Mouse (Mus musculus) kidney, embryonic 14.5 days (tissue): Measurements from ENCODE around the gene Zfp109. TPM values are rescaled to one million over a fixed set of nuclear protein-coding genes. Genes with fewer than 3 reads are reported as not detected.

ENCODE experiments used
- ATAC-seq: fragments of 200-750 bp; cut with Nextera tagmentation; 2 replicates; pipeline ENCODE4 v1.8.0; 2017; ENCODE audit warnings: moderate number of reproducible peaks, mild to moderate bottlenecking, moderate TSS enrichment, moderate library complexity; ENCODE audit not compliant: low FRiP score, low TSS enrichment
- H3K27ac ChIP-seq: fragments of 300-500 bp; sonication (generic); 2 replicates; pipeline ENCODE4 v1.5.1; 2014; ENCODE audit warnings: low read depth, mild to moderate bottlenecking, low read length, moderate library complexity, mixed read lengths
- H3K27me3 ChIP-seq: fragments of 300-500 bp; sonication (generic); 2 replicates; pipeline ENCODE4 v1.6.1; 2014; ENCODE audit warnings: mild to moderate bottlenecking, low read length; ENCODE audit not compliant: control insufficient read depth, insufficient read depth
- H3K36me3 ChIP-seq: fragments of 300-500 bp; sonication (generic); 2 replicates; pipeline ENCODE4 v1.6.1; 2014; ENCODE audit warnings: low read length, mixed read lengths; ENCODE audit not compliant: control insufficient read depth, insufficient read depth
- H3K4me1 ChIP-seq: fragments of 300-500 bp; sonication (generic); 2 replicates; pipeline ENCODE4 v1.6.1; 2014; ENCODE audit warnings: low read length, mixed read lengths; ENCODE audit not compliant: control insufficient read depth, insufficient read depth
- H3K4me2 ChIP-seq: fragments of 300-500 bp; sonication (generic); replicated peaks from 2 replicates; pipeline ENCODE4 v1.6.1; 2014; ENCODE audit warnings: low read depth, mild to moderate bottlenecking, low read length
- H3K4me3 ChIP-seq: fragments of 300-500 bp; sonication (generic); 2 replicates; pipeline ENCODE4 v1.5.1; 2014; ENCODE audit warnings: mild to moderate bottlenecking, low read length
- H3K9ac ChIP-seq: fragments of 300-500 bp; sonication (generic); 2 replicates; pipeline ENCODE4 v1.6.1; 2014; ENCODE audit warnings: low read depth, mild to moderate bottlenecking, low read length, moderate library complexity
- H3K9me3 ChIP-seq: fragments of 300-500 bp; sonication (generic); 2 replicates; pipeline ENCODE4 v1.6.1; 2016; ENCODE audit warnings: low read length; ENCODE audit not compliant: control insufficient read depth
- WGBS: fragments of 180-500 bp; shearing (Covaris S2); extraction: QIAGEN DNeasy Blood & Tissue Kit; methylation state at CpG from one replicate; pipeline ENCODE4 v1.1.7; 2014; 5-methylcytosine and 5-hydroxymethylcytosine counted together
- polyA plus RNA-seq: library from polyadenylated mRNA; unstranded; fragments of >200 nt; fragmentation: Nextera tagmentation; extraction: Ambion mirVana; gene quantifications from 2 replicates; pipeline ENCODE4 v1.2.1, GENCODE M21; 2014

Gene Zfp109
- polyA plus RNA-seq, 1 experiment from 2014 or later, result 5.0 TPM

DNA sequence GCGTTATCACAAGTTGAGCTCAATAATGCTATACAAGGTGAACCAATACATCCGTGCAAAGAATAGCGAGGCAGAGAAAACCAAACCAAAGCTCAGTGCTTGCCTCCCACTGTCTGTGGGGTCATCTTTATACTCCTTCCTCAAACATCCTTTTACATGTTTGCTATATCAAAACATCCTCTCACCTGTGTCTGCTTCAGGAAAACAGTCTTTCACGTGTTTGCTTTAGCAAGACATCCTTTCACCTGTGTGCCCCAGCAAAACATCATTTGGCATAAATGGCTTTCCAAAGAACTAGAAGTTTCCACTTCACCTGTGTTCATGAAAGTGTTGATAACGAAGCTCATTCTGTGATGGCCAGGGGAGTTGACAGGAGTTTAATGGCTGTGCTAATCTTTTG, 26.0 kb downstream of the Zfp109 start, which contains the start of gene Zfp111:
Gene Zfp111 (minus strand): TSS at position 101 of the 400 bp plus-strand sequence.
- ATAC-seq, result no peak
- Histone ChIP-seq H3K4me3 (no peak within 1 kb of the TSS), H3K36me3 (no peaks in the 10 kb centered on the region), H3K27ac (no peak within 1 kb of the TSS), H3K4me2 (no peak within 1 kb of the TSS), H3K4me1 (no peaks in the 10 kb centered on the region), H3K9me3 (no peaks in the 10 kb centered on the region), H3K9ac (no peak within 1 kb of the TSS), H3K27me3 (no peaks in the 10 kb centered on the region)
- 85% methylated on average over 5 of the region's 5 CpGs for WGBS

- H3K27me3 ChIP-seq, result no peaks in the 10 kb centered on the region
- no peak overlapping the region for H3K27ac ChIP-seq
- no peaks in the 10 kb centered on the region for H3K4me1 ChIP-seq
- H3K36me3 ChIP-seq, result peaks cover 5% of the 10 kb centered on the region
- no peak overlapping the region for H3K4me2 ChIP-seq
- H3K4me3 ChIP-seq, result no peak overlapping the region
- no peak overlapping the region for H3K9ac ChIP-seq
- 68% methylated on average over 2 of the region's 2 CpGs for WGBS
- ATAC-seq, result no peak
- no peaks in the 10 kb centered on the region for H3K9me3 ChIP-seq
These were observed 27.1 kb downstream of the Zfp109 start for GRCm38 (mm10) chr7:24210296-24210695.

DNA sequence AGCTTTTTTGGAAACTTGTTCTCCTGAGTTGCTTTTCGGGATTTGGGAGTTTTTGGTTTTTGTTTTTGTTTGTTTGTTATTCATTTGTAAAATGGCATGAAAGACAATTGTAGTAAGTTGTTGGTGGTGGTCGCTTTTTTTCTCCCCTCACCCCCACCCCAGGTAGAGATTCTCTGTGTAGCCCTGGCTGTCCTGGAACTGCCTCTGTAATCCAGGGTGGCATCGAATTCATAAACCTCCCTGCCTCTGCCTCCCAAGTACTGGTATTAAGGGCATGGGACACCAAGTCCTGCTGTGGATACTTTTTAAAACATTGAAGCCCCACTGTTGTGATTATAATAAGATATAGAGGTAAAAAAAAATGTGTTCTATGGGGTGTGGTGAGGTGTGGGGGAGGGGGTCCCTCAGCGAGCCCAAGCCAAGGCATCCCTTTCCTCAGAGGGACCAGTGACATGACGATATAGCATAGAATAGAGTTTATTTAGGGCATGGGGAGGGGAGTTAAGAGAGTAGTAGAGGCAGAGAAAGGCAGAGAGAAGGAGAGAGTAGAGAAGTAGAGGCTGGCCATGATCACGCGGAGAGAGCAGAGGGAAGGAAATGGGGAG, 29.0 kb downstream of the Zfp109 start:
- Histone ChIP-seq H3K27me3 (no peaks in the 10 kb centered on the region), H3K4me2 (peak overlapping the region; percentile 41), H3K27ac (no peak overlapping the region), H3K9me3 (no peaks in the 10 kb centered on the region), H3K4me1 (no peaks in the 10 kb centered on the region), H3K36me3 (peaks cover 19% of the 10 kb centered on the region), H3K4me3 (peak overlapping the region; percentile 63), H3K9ac (no peak overlapping the region; the same call in 1 of the 2 replicates)
- peak; percentile 65; the same call in 1 of the 2 replicates for ATAC-seq
- 62% methylated on average over 7 of the region's 7 CpGs for WGBS

DNA sequence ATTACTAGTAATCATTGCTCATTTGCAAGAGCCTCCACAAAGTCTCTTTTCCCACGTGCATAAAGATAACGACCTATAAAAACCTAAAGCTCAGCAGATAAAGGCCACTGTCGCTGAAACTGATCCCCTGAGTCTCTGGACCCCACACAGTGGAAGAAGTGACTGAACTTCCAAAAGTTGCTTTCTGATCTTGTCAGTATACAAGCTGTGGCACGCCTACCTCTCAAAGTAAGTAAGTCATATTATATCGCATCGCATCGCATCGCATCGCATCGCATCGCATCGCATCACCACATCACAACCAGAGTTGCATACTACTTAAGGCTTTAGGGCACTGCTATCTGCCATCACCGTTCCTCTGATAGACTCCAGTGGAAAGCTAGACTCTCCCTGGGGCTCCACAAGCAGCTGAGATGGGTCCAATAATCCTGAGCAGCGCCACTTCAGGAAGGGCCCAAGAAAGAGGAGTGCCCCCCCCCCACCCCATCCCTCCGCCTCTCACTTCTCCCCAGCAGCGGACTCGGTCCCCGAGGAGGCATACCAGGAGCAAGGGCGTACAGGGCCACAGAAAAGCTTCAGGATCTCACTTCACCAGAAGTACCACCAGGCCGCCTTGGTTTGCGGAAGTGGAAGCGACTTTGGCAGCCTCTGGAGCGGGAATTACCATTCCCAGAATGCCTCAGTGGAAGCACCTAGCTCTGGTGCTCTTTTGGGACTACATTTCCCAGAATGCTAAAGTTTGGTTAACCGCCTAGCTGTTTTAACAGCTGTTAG, 29.7 kb downstream of the Zfp109 start:
- H3K4me3 ChIP-seq, result peak overlapping the region; percentile 63
- no peaks in the 10 kb centered on the region for H3K4me1 ChIP-seq
- H3K36me3 ChIP-seq, result peaks cover 23% of the 10 kb centered on the region
- H3K9ac ChIP-seq, result peak overlapping the region; percentile 82
- H3K27me3 ChIP-seq, result no peaks in the 10 kb centered on the region
- H3K27ac ChIP-seq, result peak overlapping the region; percentile 63; the same call in 1 of the 2 replicates
- no peaks in the 10 kb centered on the region for H3K9me3 ChIP-seq
- 11% methylated on average over 24 of the region's 24 CpGs for WGBS
- H3K4me2 ChIP-seq, result peak overlapping the region; percentile 41
- peak; percentile 93 for ATAC-seq

DNA sequence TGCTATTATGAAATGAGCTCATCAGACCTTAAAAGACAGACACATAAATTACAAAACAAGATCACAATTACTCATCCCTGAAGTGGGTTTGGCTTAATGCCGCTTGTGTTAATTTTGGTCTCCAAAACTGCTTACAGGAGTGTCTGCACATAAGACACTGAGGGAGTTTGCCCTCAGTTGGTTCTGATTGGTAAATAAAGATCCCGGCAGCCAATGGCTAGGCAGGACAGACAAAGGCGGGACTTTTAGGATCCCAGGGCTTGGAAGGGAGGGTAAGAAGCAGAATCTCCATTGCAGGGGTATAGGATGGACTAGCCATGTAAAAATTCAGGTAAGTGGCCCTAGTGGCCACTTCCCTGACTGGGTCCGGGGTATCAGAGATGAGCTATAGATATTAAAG, 40.4 kb downstream of the Zfp109 start:
- WGBS, result 91% methylated on average over 4 of the region's 4 CpGs
- Histone ChIP-seq H3K4me2 (no peak overlapping the region), H3K27ac (no peak overlapping the region), H3K27me3 (no peaks in the 10 kb centered on the region), H3K4me1 (no peaks in the 10 kb centered on the region), H3K9ac (no peak overlapping the region), H3K36me3 (peaks cover 53% of the 10 kb centered on the region), H3K4me3 (no peak overlapping the region), H3K9me3 (peaks cover 14% of the 10 kb centered on the region; the same call in 1 of the 2 replicates)
- no peak for ATAC-seq

- no peak overlapping the region for H3K9ac ChIP-seq
- H3K27ac ChIP-seq, result no peak overlapping the region
- no peak overlapping the region for H3K4me3 ChIP-seq
- 63% methylated on average over 3 of the region's 3 CpGs for WGBS
- peaks cover 9% of the 10 kb centered on the region; the same call in 1 of the 2 replicates for H3K9me3 ChIP-seq
- no peak for ATAC-seq
- peaks cover 17% of the 10 kb centered on the region for H3K36me3 ChIP-seq
- H3K27me3 ChIP-seq, result no peaks in the 10 kb centered on the region
- no peaks in the 10 kb centered on the region for H3K4me1 ChIP-seq
- H3K4me2 ChIP-seq, result no peak overlapping the region
These were observed 44.2 kb downstream of the Zfp109 start for GRCm38 (mm10) chr7:24193157-24193556.

GRCm38 (mm10) chr7:24191361-24191760, 46.0 kb downstream of the Zfp109 start:
- no peak overlapping the region for H3K4me2 ChIP-seq
- H3K36me3 ChIP-seq, result peaks cover 4% of the 10 kb centered on the region; the same call in 1 of the 2 replicates
- no peaks in the 10 kb centered on the region for H3K4me1 ChIP-seq
- H3K27ac ChIP-seq, result no peak overlapping the region
- peaks cover 9% of the 10 kb centered on the region; the same call in 1 of the 2 replicates for H3K9me3 ChIP-seq
- 82% methylated on average over 2 of the region's 2 CpGs for WGBS
- ATAC-seq, result no peak
- no peak overlapping the region for H3K4me3 ChIP-seq
- no peaks in the 10 kb centered on the region for H3K27me3 ChIP-seq
- H3K9ac ChIP-seq, result no peak overlapping the region

DNA sequence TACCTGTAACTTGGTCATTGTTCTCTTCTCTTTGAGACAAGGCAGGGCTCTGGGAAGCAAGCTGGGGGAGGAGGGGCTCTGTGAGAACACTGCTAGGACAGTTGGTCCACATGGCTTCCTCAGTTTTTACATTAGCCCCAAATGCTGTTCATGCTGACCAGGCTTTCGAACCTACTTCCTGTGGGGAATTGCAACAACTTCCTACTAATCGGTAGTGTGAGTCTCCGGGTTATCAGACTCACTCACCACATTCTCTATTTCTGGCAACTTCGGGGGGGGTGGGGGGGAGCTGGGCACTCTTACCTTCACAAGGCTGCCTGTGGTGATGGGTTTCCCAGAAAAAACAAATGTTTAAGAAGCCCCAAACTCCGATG, 47.8 kb downstream of the Zfp109 start:
- no peak for ATAC-seq

More for the DNA sequence above, 47.8 kb downstream of the Zfp109 start:
- Histone ChIP-seq H3K4me3 (no peak overlapping the region), H3K4me2 (no peak overlapping the region), H3K9me3 (peaks cover 5% of the 10 kb centered on the region; the same call in 1 of the 2 replicates), H3K27me3 (no peaks in the 10 kb centered on the region), H3K27ac (no peak overlapping the region), H3K4me1 (no peaks in the 10 kb centered on the region), H3K36me3 (peaks cover 4% of the 10 kb centered on the region; the same call in 1 of the 2 replicates), H3K9ac (no peak overlapping the region)
- 82% methylated on average over 5 of the region's 5 CpGs for WGBS
